22 mouse cellular contexts compared by ENCODE assay signal in the genomic region with DNA sequence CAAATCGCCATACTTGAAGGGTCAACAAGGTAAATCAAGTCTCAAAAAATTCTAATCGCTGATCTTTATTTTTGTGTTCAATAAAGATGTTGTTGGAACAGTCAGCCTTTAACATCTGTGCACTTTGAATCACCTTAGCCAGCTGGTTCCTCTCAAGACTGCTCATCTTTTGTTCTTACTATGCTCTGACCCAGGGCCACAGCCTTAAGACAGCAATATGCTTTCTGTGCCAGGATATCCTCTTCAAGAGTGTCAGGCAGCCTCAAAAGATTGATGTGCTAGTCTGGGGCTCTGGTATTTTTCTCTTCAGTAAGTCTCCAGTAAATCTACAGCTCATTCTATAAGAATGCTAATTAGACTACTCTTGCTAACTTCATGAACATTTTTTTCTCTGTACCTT.
"Had no signal": no experiment of that assay in that cellular context is flagged by ENCODE, and none has a peak within 500 bp of the region (broad histone marks: within the 10 kb centered on the region; RNA-seq: fewer than 3 reads in every experiment).

No protein-coding gene starts in this region.

- H3K27ac ChIP-seq: kidney, embryonic 15.5 days; layer of hippocampus, adult 2 months; limb, embryonic 10.5 days; limb, embryonic 13.5 days; liver, embryonic 12.5 days; liver, embryonic 15.5 days; macrophage; midbrain, embryonic 10.5 days; midbrain, embryonic 13.5 days; stomach, postnatal 0 days had no signal

- H3K9me3 ChIP-seq: kidney, embryonic 15.5 days; limb, embryonic 10.5 days; limb, embryonic 13.5 days; liver, embryonic 12.5 days; liver, embryonic 15.5 days; midbrain, embryonic 10.5 days; midbrain, embryonic 13.5 days had no signal

- H3K36me3 ChIP-seq: kidney, embryonic 15.5 days; limb, embryonic 10.5 days; limb, embryonic 13.5 days; liver, embryonic 12.5 days; liver, embryonic 15.5 days; midbrain, embryonic 10.5 days; midbrain, embryonic 13.5 days had no signal

- DNase-seq: layer of hippocampus, adult 9-11 months; liver; lung, adult 18-20 months; lung, postnatal 14 days; right cerebral cortex, adult 18-20 months; right cerebral cortex, postnatal 14 days; right cerebral cortex, postnatal 4 days; thymus, adult 2 months; thymus, postnatal 14 days; thymus, postnatal 4 days had no signal

- ATAC-seq: inflammation-experienced regulatory T-cells, adult 6 months; intestine, postnatal 0 days; liver, embryonic 12.5 days; midbrain, embryonic 13.5 days had no signal

- H3K4me3 ChIP-seq: kidney, embryonic 15.5 days; layer of hippocampus, adult 2 months; limb, embryonic 10.5 days; limb, embryonic 13.5 days; liver, embryonic 12.5 days; liver, embryonic 15.5 days; midbrain, embryonic 10.5 days; midbrain, embryonic 13.5 days had no signal

- H3K4me1 ChIP-seq: kidney, embryonic 15.5 days; limb, embryonic 10.5 days; limb, embryonic 13.5 days; liver, embryonic 12.5 days; liver, embryonic 15.5 days; midbrain, embryonic 10.5 days; midbrain, embryonic 13.5 days had no signal

- H3K27me3 ChIP-seq: kidney, embryonic 15.5 days; limb, embryonic 13.5 days; liver, embryonic 12.5 days; liver, embryonic 15.5 days; midbrain, embryonic 13.5 days had no signal

- H3K4me2 ChIP-seq: kidney, embryonic 15.5 days; limb, embryonic 13.5 days; liver, embryonic 12.5 days; liver, embryonic 15.5 days; midbrain, embryonic 13.5 days had no signal

- H3K9ac ChIP-seq: kidney, embryonic 15.5 days; limb, embryonic 13.5 days; liver, embryonic 12.5 days; liver, embryonic 15.5 days; midbrain, embryonic 13.5 days had no signal
